Mouse (Mus musculus) skeletal muscle tissue, adult 2 months (tissue): ENCODE measurements at regions not wholly inside any gene's neighbourhood (a gene's known extent, or its start where the extent isn't known, plus 50 kb on each side); places are given as distances from the start of the nearest gene placed in this dataset.
A peak's percentile ranks its signal among the peaks of the same experiment; 100 is the strongest.

Source experiments
- DNase-seq: peaks from one replicate; pipeline ENCODE4 v3.0.0-alpha.2; 2012; ENCODE audit warnings: low read depth, low spot score

DNA sequence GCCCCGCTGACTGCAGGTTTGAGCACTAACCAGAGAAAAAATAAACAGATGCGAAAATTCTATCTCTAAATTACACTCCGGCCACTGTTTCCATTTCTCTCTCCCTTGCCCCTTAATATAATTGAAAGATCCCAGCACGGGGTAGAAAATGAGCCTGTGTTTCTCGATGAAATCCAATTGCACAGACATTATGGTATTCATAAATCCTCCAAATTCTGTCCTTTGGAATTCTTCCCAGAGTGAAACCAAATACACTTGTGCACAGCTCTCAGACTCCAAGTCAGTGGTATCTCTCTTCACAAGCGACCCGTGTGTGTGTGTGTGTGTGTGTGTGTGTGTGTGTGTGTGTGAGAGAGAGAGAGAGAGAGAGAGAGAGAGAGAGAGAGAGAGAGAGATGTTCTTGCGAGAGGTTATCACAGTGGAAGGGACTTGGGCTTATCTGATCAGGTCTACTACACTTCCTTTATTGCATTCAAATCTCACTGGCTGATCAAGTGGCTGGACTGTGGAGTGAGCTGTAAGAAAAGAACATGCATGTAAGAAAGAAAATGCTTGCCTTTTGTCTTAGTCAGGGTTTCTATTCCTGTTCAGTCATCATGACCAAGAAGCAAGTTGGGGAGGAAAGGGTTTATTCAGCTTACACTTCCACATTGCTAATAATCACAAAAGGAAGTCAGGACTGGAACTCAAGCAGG, 529.6 kb upstream of the Gm19410 start:
- no peak for DNase-seq

DNA sequence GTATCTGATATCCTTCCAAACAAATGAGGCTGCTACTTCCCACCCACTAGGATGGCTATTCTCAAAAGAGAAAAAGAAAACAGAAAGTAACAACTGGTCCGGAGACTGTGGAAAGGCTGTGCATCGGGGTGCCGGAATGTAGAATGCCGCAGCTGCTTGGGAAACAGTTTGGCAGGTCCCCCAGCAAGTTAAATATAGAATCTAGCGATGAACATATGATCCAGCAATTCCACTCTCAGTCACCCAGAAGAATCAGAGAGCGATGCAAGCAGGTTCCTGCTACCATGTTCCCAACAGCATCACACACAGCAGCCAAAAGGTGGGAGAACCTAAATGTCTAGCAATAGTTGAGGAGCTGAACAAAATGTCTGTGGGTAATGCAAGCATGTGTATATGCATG, 528.3 kb upstream of the Gm19410 start:
- DNase-seq, result peak; percentile 25

- no peak for DNase-seq
Measured at GRCm38 (mm10) chr8:35240884-35241283, 524.7 kb upstream of the Gm19410 start.

DNA sequence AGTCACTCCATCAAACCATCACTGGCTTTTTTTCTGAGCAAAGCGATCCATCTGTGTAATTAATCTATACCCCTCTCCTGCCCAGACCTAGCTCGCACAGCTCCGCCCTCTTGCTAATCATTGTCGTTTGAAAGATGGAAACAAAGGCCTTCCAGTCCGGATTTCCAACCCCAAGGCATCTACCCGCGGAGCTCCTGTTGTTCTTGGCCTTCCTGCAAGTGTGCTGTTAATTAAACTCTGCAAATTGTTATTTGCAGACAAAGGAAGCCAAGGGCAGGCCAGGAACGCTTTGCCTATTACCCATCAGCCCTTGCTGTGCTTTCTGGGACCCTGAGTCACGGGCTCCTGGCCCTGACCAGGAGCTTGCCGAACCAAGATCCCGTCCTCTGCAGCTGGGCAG, 522.0 kb upstream of the Gm19410 start:
- DNase-seq, result no peak

DNA sequence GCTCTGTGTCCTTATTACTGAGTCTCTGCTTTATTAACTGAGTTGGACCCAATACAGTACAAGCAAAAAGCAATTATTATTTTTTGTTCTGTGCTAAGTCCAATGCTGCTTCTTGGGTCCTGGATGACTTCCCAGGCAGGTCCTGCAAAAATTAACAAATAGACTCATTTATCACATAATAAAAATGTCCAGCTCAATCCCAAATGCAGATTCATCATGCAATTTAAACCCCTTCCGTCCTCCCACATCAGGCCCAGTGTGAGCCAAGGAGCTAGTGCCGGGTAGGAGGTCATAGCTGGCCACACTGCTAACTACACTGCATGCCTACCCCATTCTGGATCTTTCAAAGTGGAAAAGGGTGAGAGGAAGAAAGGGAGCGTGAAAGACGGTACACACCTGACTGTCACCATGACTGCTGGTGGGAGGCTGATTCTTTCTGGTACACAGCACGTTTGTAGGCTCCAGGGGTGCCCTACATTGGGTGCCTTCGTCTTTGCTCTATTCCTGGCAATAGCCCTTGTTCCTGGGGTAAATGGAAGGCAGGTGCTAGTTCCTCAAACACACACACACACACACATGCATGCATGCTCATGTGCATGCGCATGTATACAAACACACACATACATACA, 515.7 kb upstream of the Gm19410 start:
- no peak for DNase-seq

GRCm38 (mm10) chr8:35250641-35251040, 514.9 kb upstream of the Gm19410 start:
- no peak for DNase-seq

- no peak for DNase-seq
Measured at GRCm38 (mm10) chr8:35253946-35254345, 511.6 kb upstream of the Gm19410 start.

DNA sequence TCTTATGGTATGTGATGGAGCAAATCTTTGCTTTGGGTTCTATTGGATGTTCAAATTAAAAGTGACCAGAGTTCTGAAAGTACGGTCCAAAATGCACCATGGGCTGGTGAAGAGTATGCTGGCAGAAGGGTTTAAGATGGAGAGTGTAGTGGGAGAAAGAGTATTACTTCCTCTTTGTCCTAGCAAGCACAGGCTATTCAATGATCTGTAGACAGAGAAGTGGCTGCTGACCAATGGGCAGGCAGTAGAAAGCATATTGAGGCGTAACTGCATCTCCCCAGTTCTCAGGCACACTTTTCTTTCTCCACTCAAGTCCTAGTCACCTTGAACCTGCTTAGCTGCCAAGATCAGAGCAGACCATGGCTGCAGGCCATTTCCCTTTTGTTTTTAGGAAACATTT, 510.3 kb upstream of the Gm19410 start:
- DNase-seq, result no peak

- no peak for DNase-seq
Measured at GRCm38 (mm10) chr8:35256958-35257357, 508.6 kb upstream of the Gm19410 start.

- DNase-seq, result no peak
Measured at GRCm38 (mm10) chr8:35268221-35268620, 497.4 kb upstream of the Gm19410 start.

- no peak for DNase-seq
Measured at GRCm38 (mm10) chr8:35268986-35269385, 496.6 kb upstream of the Gm19410 start.

DNA sequence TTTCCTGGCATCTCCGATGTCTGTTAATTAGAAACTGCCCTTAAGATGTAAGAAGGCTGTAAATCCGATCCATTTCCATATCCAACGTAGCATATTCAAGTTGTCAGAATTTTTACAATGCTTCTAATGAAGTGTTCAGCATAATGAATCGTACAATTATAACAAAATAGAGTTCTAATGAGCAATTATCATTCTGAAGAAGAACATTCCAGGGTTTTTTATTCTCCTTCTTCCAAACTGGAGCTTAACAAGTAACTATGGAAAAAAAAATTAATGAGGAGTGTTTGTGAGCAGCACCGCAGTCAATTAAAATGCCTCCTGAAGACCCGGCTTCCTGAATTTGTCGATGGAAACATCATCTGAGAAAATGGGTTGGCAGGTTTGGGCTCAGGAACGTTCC, 489.6 kb upstream of the Gm19410 start:
- no peak for DNase-seq

- DNase-seq, result no peak
Measured at GRCm38 (mm10) chr8:35276460-35276859, 489.1 kb upstream of the Gm19410 start.

DNA sequence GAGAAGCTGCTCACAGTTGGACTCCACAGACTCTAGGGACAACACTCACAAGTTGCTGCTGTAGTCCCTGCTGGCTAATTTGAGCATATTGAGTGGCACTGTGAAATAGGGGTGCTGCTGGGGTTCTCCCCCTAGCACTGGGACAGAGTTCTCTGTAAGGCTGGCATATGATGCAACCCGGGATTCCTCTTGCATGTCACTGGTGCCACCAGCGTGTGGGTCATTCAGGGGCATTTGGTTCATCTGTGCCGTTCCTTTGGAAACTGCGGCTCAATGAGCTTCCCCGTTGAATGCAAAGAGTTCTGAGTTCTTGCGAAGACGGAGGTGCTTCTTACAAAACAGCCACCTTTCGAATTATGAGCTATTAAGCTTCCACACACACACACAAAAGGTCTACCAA, 486.6 kb upstream of the Gm19410 start:
- no peak for DNase-seq

- no peak for DNase-seq
Measured at GRCm38 (mm10) chr8:35280741-35281140, 484.8 kb upstream of the Gm19410 start.

DNA sequence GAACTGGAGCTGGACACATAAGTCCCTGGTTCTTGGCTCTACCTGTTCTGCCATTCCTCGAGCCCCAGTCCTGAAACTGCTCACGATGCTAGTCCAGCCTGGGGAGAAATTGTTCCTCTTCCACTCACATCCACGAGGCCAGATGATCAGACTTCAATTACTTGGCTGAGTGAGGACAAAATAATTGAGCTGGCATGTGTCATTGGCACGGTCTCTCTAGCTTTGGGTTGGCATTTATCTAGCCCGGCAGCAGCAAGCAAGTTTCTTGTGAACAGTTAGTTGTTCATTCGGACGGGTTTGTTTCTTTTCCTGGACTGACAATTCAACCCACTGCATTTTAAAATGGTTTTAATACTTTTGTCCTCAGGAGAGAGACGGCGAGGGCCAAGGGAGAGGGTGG, 482.2 kb upstream of the Gm19410 start:
- no peak for DNase-seq

DNA sequence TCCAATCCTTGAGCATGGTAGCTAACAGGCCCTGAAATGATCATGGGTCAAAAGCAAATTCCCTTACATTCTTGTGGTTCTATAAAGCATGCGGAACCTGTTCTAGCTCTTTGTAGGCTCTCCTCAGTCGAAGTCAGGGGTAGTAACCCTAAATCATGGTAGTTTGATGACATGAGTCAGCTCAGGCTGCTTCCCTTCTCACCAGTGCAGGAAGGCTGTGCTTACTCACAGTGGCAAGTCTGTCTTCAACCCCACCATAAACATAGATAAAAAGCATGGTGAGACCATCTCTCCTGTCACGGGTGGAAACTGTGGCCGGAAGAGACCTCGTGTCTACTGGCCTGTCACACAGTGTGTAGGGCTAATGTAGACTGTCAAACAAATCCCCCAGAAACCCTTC, 476.6 kb upstream of the Gm19410 start:
- no peak for DNase-seq

- DNase-seq, result no peak
Measured at GRCm38 (mm10) chr8:35289967-35290366, 475.6 kb upstream of the Gm19410 start.

- DNase-seq, result no peak
Measured at GRCm38 (mm10) chr8:35293437-35294126, 472.0 kb upstream of the Gm19410 start.

- DNase-seq, result no peak
Measured at GRCm38 (mm10) chr8:35296936-35297335, 468.7 kb upstream of the Gm19410 start.

DNA sequence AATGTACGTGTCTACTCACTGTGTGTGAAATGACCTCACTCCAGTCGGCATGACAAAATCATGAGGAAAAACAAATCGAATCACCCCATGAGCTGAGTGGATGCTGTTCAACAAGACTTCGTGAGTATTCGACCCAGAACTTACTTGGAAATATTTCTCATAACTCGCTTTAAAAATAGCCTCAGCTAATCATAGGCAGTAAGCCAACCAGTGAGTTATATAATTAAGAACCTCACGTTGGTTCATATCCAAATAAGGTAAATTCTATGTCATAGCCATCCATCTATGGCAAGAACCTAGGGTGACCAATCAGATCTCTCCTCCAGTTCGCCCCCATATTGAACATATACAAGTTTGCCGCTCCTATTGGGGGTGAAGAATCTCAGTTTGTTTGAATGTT, 466.5 kb upstream of the Gm19410 start:
- no peak for DNase-seq

- no peak for DNase-seq
Measured at GRCm38 (mm10) chr8:35300359-35300758, 465.2 kb upstream of the Gm19410 start.
